In genomic region chr5:24596519-24597171, GRCm38 (mm10) we compare ENCODE assay signal across 8 mouse cellular contexts. TPM values are rescaled to one million over a fixed set of nuclear protein-coding genes. Genes with fewer than 3 reads are reported as not detected.
A peak's percentile ranks its signal among the peaks of the same experiment; 100 is the strongest.
DNase-seq lines count a peak whose midpoint lies in the region; ATAC-seq lines count a peak whose summit lies in the region.

No protein-coding gene starts in this region.

- peak; percentile 65 for ATAC-seq in midbrain, embryonic 13.5 days

- H3K36me3 ChIP-seq in midbrain, embryonic 13.5 days, result peaks cover 43% of the 10 kb centered on the region

- peak overlapping the region; percentile 24 for H3K4me3 ChIP-seq in midbrain, embryonic 13.5 days (replicated peaks)

- peak overlapping the region; percentile 52 for H3K9ac ChIP-seq in midbrain, embryonic 13.5 days (replicated peaks)

- H3K4me1 ChIP-seq in midbrain, embryonic 13.5 days (replicated peaks), result peaks cover 72% of the 10 kb centered on the region

- no peaks in the 10 kb centered on the region for H3K9me3 ChIP-seq in midbrain, embryonic 13.5 days

- H3K27me3 ChIP-seq in midbrain, embryonic 13.5 days, result 0 out of 2 replicates have a peak, but pooled peaks cover 3% of the 10 kb centered on the region

- H3K27ac ChIP-seq in midbrain, embryonic 13.5 days, result peak overlapping the region; percentile 97

- H3K4me2 ChIP-seq in midbrain, embryonic 13.5 days (replicated peaks), result peak overlapping the region; percentile 54

- WGBS in midbrain, embryonic 13.5 days, result 5% methylated on average over 11 of the region's 11 CpGs

- DNase-seq in left cerebral cortex, adult 18-20 months (ENCODE audit: low spot score in 2 of 2), result peak; percentile 60 to 82
- no peak for DNase-seq in left cerebral cortex, adult 11 months (ENCODE audit: low spot score)
- DNase-seq in cerebellum, postnatal 10 days, result peak; percentile 75 to 77
- peak; percentile 65 for DNase-seq in heart, adult 8-10 months (ENCODE audit: low spot score)
- peak; percentile 76 to 80 for DNase-seq in layer of hippocampus, adult 8-10 months (ENCODE audit: low spot score in 2 of 2)
- DNase-seq in urinary bladder, adult 2 months (ENCODE audit: low spot score), result no peak
- DNase-seq in testis, postnatal 10 days (ENCODE audit: low spot score), result no peak

RNA-seq across cellular contexts. Expression of gene Chpf2, which starts 10.1 kb away (rescaled TPM):
- total RNA-seq in left cerebral cortex, adult 18-20 months (2021), result 10 to 100 TPM; 65.9 to 76.4 TPM
- 1 to 10 TPM; 7.4 to 9.5 (median 7.7) TPM for total RNA-seq in heart, adult 8-10 months (2022)
- 10 to 100 TPM; 68.4 to 78.7 (median 75.5) TPM for total RNA-seq in layer of hippocampus, adult 8-10 months (2022)
- polyA plus RNA-seq in midbrain, embryonic 13.5 days (2015; fragmentation: Nextera tagmentation; extraction: Ambion mirVana), result 17.8 and 18.6 TPM in 2 replicates
- polyA plus RNA-seq in urinary bladder, adult 2 months (2012; rRNA removed), result 30.2 and 34.5 TPM in 2 replicates

RNA-seq across cellular contexts. Expression of gene Abcf2, which starts 19.4 kb away (rescaled TPM):
- 10 to 100 TPM; 89.7 to 90.5 TPM for total RNA-seq in left cerebral cortex, adult 18-20 months (2021)
- total RNA-seq in heart, adult 8-10 months (2022), result 10 to 100 TPM; 53.6 to 60.6 (median 56.2) TPM
- 10 to 100 TPM; 75.3 to 86.0 (median 78.3) TPM for total RNA-seq in layer of hippocampus, adult 8-10 months (2022)
- 98.2 and 103 TPM in 2 replicates for polyA plus RNA-seq in midbrain, embryonic 13.5 days (2015; fragmentation: Nextera tagmentation; extraction: Ambion mirVana)
- polyA plus RNA-seq in urinary bladder, adult 2 months (2012; rRNA removed), result 44.5 and 50.0 TPM in 2 replicates

RNA-seq across cellular contexts. Expression of gene Smarcd3, which starts 27.6 kb away (rescaled TPM):
- 100 to 1,000 TPM in 1 of 2 experiments, 10 to 100 TPM in 1; 93.6 to 103 TPM for total RNA-seq in left cerebral cortex, adult 18-20 months (2021)
- total RNA-seq in heart, adult 8-10 months (2022), result 10 to 100 TPM; 56.8 to 62.6 (median 60.6) TPM
- total RNA-seq in layer of hippocampus, adult 8-10 months (2022), result 10 to 100 TPM; 85.5 to 92.0 (median 89.1) TPM
- polyA plus RNA-seq in midbrain, embryonic 13.5 days (2015; fragmentation: Nextera tagmentation; extraction: Ambion mirVana), result 119 and 127 TPM in 2 replicates
- 80.3 and 83.2 TPM in 2 replicates for polyA plus RNA-seq in urinary bladder, adult 2 months (2012; rRNA removed)

RNA-seq across cellular contexts. Expression of gene 4931409K22Rik, which starts 40.0 kb away (rescaled TPM):
- total RNA-seq in left cerebral cortex, adult 18-20 months (2021), result not detected
- total RNA-seq in heart, adult 8-10 months (2022), result not detected
- total RNA-seq in layer of hippocampus, adult 8-10 months (2022), result under 1 TPM in 1 of 4 experiments, not detected in 3; 0.36 TPM
- 0.07 and 0.08 TPM in 2 replicates for polyA plus RNA-seq in midbrain, embryonic 13.5 days (2015; fragmentation: Nextera tagmentation; extraction: Ambion mirVana)
- not detected in 2 replicates for polyA plus RNA-seq in urinary bladder, adult 2 months (2012; rRNA removed)

RNA-seq across cellular contexts. Expression of gene Asb10, which starts 55.9 kb away (rescaled TPM):
- not detected for total RNA-seq in left cerebral cortex, adult 18-20 months (2021)
- 100 to 1,000 TPM in 2 of 4 experiments, 10 to 100 TPM in 2; 97.3 to 112 (median 103) TPM for total RNA-seq in heart, adult 8-10 months (2022)
- total RNA-seq in layer of hippocampus, adult 8-10 months (2022), result 1 to 10 TPM in 2 of 4 experiments, under 1 TPM in 2; 0.19 to 5.8 (median 3.0) TPM
- 0.17 TPM in 1 of 2 replicates, not detected in the other for polyA plus RNA-seq in midbrain, embryonic 13.5 days (2015; fragmentation: Nextera tagmentation; extraction: Ambion mirVana)
- polyA plus RNA-seq in urinary bladder, adult 2 months (2012; rRNA removed), result 0.45 and 0.72 TPM in 2 replicates

Comparison
In these comparisons a context has a peak if more than half of its experiments do, and no peak if none do; other contexts are left out.
1. DNase-seq: peak in left cerebral cortex, adult 18-20 months (2 of 2), cerebellum, postnatal 10 days (2 of 2), heart, adult 8-10 months (single experiment) and layer of hippocampus, adult 8-10 months (2 of 2); none in left cerebral cortex, adult 11 months (single experiment), urinary bladder, adult 2 months (single experiment) and testis, postnatal 10 days (single experiment).
2. RNA of gene Chpf2, which starts 10.1 kb away (total RNA-seq): 68.4 to 78.7 TPM in layer of hippocampus, adult 8-10 months and 65.9 to 76.4 TPM in left cerebral cortex, adult 18-20 months; 7.4 to 9.5 TPM in heart, adult 8-10 months; every median in the first group is over 4 times any median in the second.